Mouse (Mus musculus) megakaryocyte, adult 5-6 weeks (primary cell): ENCODE results near the gene Mphosph6. TPM values are rescaled to one million over a fixed set of nuclear protein-coding genes. Genes with fewer than 3 reads are reported as not detected.

Experiments used
- ATAC-seq: 2 replicates; pipeline ENCODE4 v1.8.0; 2016; ENCODE audit warnings: mild to moderate bottlenecking, inconsistent platforms; ENCODE audit not compliant: poor library complexity, severe bottlenecking
- total RNA-seq, 2 experiments: library from RNA; stranded (forward) in 1 of 2; stranded (reverse) in 1 of 2; fragments of 153-499, 151-499 nt in 1 of 2; fragments of 221-1000, 200-1000 nt in 1 of 2; gene quantifications; 2 replicates each; pipeline versions ENCODE4 v1.2.3 to v1.2.4; 2015 to 2017

The Mphosph6 gene
- 31.7 and 32.5 TPM in 2 replicates for total RNA-seq (2015)
- 25.1 and 33.8 TPM in 2 replicates for total RNA-seq (2017)

GRCm38 (mm10) chr8:117801443-117802298 lies at the start of gene Mphosph6:
Gene Mphosph6 (minus strand): TSS chr8:117801943.
- ATAC-seq, result peak; percentile 94

DNA sequence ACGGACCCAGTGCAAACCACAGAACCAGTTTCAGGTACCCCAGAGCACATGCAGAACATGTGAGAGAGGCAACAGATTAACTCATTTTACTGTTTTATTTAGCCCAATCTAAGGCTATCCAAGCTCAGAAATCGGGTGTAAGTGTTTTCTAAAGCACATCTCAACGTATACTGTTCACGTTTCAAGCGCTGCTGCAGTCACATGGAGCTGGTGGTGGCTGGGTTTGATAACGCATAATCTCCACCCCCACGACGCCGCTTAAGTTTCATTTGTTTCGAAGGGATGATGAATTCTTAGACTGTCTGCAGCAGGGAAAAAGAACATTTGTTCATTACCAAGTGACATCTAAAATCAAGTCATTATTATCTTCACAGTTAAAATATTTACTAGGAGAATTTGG lies 48.7 kb upstream of the Mphosph6 start:
- ATAC-seq, result no peak

DNA sequence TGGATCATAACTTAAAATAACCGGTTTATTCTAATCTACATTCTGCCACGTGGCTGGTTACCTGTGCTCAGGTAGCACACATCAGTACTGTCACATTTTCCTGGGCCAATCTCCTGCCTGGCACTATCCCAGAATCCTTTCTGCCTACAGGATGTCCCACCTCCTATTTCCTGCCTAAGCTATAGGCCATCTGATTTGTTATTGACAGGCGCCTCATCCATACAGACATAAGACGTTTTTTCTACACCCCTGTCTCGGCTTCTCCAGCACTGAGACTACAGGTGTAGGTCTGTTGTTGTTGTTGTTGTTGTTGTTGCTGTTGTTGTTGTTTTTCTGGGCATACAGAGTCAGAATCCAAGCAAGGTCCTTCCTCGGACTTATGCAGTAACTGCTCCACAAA lies 46.1 kb upstream of the Mphosph6 start:
- no peak for ATAC-seq

DNA sequence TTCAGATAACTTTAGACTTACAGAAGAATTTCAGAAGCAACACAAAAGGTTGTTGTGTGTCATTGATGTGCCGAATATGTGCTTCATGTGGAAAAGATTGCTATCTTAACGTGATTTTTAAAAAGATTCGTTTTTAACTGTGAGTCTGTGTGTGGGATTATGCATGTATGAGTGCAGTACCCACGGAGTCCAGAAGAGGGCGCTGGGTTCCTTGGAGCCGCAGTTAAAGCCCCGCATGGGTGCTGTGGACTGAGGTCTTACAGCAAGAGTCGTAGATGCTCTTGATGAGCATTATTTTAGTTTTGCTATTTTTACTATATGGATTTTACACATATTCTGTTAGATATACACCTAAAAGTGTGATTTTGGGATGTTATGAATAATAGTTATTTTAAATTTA lies 42.0 kb upstream of the Mphosph6 start:
- no peak for ATAC-seq

DNA sequence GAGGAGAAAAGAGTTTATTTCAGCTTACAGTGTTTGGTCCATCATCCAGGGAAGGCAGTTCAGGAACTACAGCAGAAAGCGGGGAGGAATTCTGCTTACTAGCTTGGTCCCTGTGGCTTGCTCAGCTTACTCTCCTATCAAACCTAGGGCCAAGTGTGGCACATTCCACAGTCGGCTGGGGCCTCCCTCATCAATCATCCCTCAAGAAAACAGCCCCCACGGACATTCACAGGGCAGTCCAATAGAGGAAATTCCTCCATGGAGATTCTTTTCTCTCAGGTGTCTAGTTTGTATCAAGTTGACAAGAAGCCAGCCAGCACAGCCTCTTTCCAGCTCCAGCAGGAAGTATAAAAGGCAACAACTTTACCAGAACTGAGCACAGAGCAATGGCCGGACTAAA lies 11.8 kb upstream of the Mphosph6 start:
- no peak for ATAC-seq

DNA sequence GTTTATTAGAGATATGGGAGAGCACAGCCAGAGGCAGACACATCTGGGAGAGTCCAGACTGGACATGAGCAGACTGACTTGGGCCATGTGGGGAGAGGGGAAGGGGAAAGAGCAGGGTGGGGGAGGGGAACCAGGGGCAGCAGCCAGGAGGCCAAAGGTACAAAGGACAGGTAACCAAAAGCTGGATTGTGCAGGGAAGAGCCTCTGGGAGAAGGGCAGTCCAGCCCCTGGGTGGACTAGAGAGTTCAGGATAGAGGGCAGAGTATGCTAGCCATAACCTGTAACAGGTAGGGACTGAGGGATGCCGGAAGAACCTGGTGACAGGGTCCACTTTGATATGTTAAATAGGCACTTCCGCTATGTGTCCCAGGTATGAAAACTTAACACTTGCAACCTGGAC lies 8.9 kb upstream of the Mphosph6 start:
- ATAC-seq, result no peak

DNA sequence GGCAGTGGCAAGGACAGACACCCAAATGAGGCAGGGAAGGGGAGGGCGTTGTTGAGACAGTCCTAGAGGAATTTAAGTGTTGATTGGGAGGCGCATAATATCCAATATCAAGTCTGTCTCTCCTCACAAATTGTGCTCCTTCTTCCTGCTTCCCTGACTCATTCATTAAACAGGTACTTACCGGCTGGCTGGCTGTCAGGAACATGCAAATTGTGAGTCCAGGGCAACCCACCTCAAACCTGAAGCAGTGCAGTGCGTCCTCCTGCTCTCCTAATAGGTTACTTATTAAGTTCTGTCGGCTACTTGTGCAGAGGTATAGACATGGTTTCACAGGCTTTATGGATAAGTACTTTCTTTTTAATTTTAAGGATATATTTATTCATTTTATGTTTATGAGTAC lies 3.7 kb upstream of the Mphosph6 start:
- no peak for ATAC-seq

DNA sequence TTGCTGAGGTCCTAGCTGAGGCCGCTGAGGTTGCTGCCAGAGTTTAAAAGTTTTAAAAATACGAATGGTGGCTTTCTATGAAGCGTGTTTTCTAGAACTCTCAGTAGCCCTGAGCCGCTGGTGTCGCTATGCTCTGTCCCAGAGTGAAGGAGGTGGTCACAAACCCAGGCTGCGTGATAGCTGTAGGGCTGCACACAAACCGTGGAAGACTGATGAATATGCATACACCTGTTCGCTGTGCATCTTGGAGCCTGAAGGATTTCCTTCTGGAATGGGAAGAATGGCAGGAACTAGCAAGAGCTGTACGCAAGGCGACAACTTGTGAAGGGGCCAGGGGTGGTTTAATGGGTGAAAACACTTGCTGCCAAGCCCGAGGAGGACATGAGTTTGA lies 551 bp upstream of the Mphosph6 start:
- ATAC-seq, result peak; percentile 27; the same call in 1 of the 2 replicates

GRCm38 (mm10) chr8:117798066-117798465 lies 3.7 kb downstream of the Mphosph6 start:
- no peak for ATAC-seq

- no peak for ATAC-seq
Measured at GRCm38 (mm10) chr8:117796464-117796863, 5.3 kb downstream of the Mphosph6 start.

- ATAC-seq, result no peak
Measured at GRCm38 (mm10) chr8:117794581-117794980, 7.2 kb downstream of the Mphosph6 start.

- no peak for ATAC-seq
Measured at GRCm38 (mm10) chr8:117792616-117793144, 9.1 kb downstream of the Mphosph6 start.

DNA sequence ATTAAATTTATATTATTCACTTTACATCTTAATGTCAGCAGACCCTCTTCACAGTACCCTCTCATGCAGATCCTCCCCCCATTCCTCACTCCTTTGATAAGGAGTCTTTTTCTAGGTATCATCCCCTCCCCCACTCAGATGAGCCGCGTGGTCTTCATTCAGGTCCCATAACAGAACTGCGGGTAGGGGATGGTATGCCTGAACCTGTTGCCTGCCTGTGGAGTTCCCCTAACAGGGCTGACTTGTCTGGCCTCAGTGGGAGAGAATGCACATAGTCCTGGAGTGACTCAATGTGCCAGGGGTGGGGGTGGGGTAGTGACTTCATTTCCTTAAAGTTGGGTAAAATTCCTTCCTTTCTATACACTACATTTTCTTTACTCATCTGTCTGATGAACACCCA lies 15.3 kb downstream of the Mphosph6 start:
- ATAC-seq, result no peak

- ATAC-seq, result no peak
Measured at GRCm38 (mm10) chr8:117783021-117783420, 18.7 kb downstream of the Mphosph6 start.

DNA sequence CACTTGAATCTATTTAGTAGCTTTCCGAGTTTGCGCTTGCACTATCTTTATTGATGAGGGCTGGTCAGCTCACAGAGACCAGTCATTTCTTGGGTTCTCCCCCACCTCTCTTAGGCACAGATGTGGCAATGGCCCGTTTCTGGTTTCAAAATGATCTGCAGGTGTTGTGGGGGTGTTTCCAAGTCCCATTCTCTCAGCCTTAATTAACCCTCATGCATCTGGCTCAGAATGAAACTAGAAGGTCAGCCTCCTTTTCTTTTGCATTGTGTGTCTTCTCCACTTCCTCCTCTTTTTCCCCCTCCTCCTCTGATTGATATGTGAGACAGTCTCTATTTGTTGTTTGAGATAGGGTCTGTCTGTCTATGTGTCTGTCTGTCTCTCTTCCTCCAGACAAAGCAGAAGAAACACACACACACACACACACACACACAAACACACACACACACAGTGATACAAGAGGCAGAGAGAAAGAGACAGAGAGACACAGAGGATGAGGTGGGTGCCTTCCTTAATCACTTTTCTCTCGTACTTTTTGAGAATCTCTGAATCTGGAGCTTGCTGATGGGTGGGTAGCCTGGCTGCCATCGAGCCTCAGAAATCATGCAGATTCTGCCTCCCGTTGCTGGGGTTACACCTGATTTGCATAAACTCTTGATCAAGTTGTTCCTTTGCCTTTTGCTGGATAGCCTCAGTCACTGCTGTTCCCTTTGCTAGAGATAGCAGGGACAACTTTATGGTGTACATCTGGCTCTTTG lies 20.2 kb downstream of the Mphosph6 start:
- ATAC-seq, result no peak

GRCm38 (mm10) chr8:117779344-117779743 lies 22.4 kb downstream of the Mphosph6 start:
- no peak for ATAC-seq

GRCm38 (mm10) chr8:117778531-117779322 lies 23.0 kb downstream of the Mphosph6 start:
- ATAC-seq, result no peak

DNA sequence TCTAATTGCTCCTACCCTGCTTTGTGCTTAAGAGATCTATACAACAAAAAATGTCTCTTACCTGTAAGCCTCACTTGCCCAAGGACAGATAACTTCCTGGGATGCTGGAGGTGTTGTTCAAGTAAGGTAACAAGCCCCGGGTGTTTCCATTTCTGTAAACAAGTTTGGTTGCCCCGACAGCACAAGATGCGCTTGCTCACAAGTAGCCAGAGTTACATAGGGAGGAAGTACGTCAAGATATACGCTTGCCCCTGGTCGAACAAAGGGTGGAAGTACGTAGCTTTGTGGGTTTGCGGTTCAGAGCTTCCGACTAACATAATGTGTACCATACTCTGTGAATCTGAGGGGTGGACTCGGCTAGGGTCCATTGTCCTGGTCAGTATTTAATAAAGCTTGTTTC lies 25.7 kb downstream of the Mphosph6 start:
- peak; percentile 55 for ATAC-seq

DNA sequence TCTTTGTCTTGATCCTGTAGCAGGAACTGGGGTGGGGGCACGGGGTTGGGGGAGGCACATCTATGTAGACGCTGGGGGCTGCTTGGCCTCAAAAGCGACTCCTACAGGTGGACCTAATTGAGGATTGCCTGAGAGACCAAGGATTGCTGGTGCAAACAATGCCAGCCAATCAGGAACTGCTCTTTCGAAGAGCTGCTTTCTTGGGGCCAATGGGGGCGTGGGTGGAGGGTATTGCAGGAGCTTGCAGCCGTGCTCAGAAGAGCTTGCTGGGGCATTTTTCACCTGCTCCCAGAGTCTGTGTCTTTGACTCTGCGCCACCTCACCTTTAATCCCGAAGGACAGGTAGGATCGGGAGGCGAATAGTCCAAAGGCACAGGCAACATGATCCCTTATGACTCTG lies 26.1 kb downstream of the Mphosph6 start:
- no peak for ATAC-seq

DNA sequence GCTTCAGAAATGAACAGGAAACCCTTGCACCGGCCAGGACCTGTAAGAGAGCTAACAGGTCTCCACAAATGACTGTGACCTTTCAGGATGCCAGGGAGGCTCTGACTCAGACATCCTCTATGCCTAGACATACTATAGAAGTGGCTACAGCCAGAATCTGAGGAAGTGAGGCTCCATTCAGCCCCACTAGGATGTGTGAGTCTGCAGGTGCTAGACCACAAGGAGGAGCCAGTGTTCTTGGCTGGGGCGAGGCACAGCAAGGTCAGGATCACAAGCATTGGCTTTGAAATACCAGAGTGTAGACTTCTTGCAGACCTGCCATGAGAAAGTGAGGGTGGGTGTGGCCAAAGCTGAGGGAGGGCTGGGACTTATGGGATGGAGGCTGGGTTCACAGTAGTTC lies 29.1 kb downstream of the Mphosph6 start:
- ATAC-seq, result no peak

DNA sequence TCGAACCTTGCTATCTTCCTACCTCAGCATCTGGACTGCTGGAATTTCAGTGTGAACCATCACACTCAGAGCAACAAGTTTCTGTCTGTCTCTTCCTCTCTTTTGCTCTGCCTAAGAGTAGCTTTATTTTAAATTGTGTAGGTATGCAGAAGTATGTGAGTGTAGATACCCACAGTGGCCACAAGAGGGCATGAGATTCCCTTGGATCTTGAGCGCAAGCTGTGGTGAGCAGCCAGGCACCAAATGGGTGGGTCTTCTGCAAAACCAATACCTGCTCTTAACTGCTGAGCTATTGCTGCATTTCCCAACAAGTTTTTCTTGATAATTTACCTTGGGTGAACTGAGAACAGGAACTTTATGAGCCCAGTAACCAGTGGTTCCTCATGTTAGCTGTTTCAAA lies 29.6 kb downstream of the Mphosph6 start:
- ATAC-seq, result peak; percentile 75
